Mouse (Mus musculus) liver, embryonic 16.5 days (tissue): ENCODE results near the gene Slc39a13. TPM values are rescaled to one million over a fixed set of nuclear protein-coding genes. Genes with fewer than 3 reads are reported as not detected.
A peak's percentile ranks its signal among the peaks of the same experiment; 100 is the strongest.
"Not testable (repeated sequence)": the region's sequence is repeated elsewhere in the genome, so short reads cannot be mapped to it uniquely, and the experiment has no call there.

Experiments
- ATAC-seq: fragments of 200-750 bp; cut with Nextera tagmentation; 2 replicates; pipeline ENCODE4 v1.8.0; 2017; ENCODE audit warnings: low read depth, mild to moderate bottlenecking, moderate number of reproducible peaks, moderate library complexity
- H3K27ac ChIP-seq: fragments of 300-500 bp; sonication (generic); 2 replicates; pipeline ENCODE4 v1.5.1; 2014; ENCODE audit warnings: mild to moderate bottlenecking, low read length
- H3K27me3 ChIP-seq: fragments of 300-500 bp; sonication (generic); 2 replicates; pipeline ENCODE4 v1.6.1; 2014; ENCODE audit warnings: low read depth, low read length, mixed read lengths; ENCODE audit not compliant: control insufficient read depth, insufficient read depth
- H3K36me3 ChIP-seq: fragments of 300-500 bp; sonication (generic); 2 replicates; pipeline ENCODE4 v1.6.1; 2014; ENCODE audit warnings: mild to moderate bottlenecking; ENCODE audit not compliant: control insufficient read depth, insufficient read depth
- H3K4me1 ChIP-seq: fragments of 300-500 bp; sonication (generic); 2 replicates; pipeline ENCODE4 v1.6.1; 2014; ENCODE audit warnings: low read depth, low read length, mixed read lengths; ENCODE audit not compliant: control insufficient read depth
- H3K4me2 ChIP-seq: fragments of 300-500 bp; sonication (generic); 2 replicates; pipeline ENCODE4 v1.6.1; 2014; ENCODE audit warnings: low read depth, low read length, mixed read lengths
- H3K4me3 ChIP-seq: fragments of 300-500 bp; sonication (generic); 2 replicates; pipeline ENCODE4 v1.5.1; 2014; ENCODE audit warnings: low read depth, mild to moderate bottlenecking, low read length
- H3K9ac ChIP-seq: fragments of 300-500 bp; sonication (generic); 2 replicates; pipeline ENCODE4 v1.6.1; 2014; ENCODE audit warnings: low read depth, low read length
- H3K9me3 ChIP-seq: fragments of 300-500 bp; sonication (generic); replicated peaks from 2 replicates; pipeline ENCODE4 v1.6.1; 2016; ENCODE audit warnings: low read length; ENCODE audit not compliant: control insufficient read depth
- WGBS: fragments of 180-500 bp; shearing (Covaris S2); extraction: QIAGEN DNeasy Blood & Tissue Kit; methylation state at CpG from one replicate; pipeline ENCODE4 v1.1.7; 2014; ENCODE audit not compliant: insufficient replicate concordance; 5-methylcytosine and 5-hydroxymethylcytosine counted together
- polyA plus RNA-seq: library from polyadenylated mRNA; unstranded; fragments of >200 nt; fragmentation: Nextera tagmentation; extraction: Ambion mirVana; gene quantifications from 2 replicates; pipeline ENCODE4 v1.2.1, GENCODE M21; 2015

Slc39a13 gene
- polyA plus RNA-seq, 1 experiment from 2014 or later: 12.2 TPM

DNA sequence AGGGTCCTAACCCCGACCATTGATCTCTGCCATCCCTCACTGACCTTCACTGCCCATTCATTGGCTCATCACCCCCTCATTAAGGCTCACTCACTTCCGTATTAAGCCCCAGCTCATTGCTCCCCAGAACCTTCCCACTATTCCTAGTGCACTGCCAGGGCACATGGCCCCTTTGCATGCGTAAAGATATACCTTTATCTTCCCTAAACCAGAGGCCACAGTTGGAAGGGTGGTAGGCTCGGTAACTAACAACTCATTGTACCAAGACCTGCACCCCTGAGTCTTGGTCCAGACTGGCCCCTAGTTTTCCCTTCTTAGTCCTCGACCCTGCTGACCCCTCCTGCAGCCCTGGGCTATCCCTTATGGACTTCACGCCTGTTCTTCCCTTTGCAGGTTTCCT lies 43.6 kb upstream of the Slc39a13 start:
- 36% methylated on average over 6 of the region's 6 CpGs for WGBS
- H3K27me3 ChIP-seq: no peaks in the 10 kb centered on the region
- 0 out of 2 replicates have a peak, but pooled peaks have one; percentile 12 for ATAC-seq

DNA sequence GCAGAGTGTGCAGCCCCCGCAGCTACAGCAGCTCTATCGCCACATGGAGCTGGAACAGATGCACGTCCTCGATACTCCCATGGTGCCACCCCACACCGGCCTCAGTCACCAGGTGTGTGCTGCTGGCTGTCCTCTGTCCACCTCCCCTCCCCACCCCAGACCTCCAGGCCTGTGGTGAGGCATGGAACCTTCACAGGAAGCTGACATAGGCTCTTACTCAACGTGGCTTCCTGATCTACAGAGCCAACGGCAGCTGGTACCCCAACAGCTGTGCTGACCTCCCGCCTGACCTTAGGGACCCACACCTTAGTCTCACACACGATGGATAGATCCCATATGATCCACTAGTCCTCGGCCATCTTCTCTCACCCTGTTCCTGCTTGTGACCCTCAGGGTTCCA lies 43.1 kb upstream of the Slc39a13 start:
- H3K4me2 ChIP-seq: no peak overlapping the region
- H3K27me3 ChIP-seq: no peaks in the 10 kb centered on the region
- no peak overlapping the region for H3K9ac ChIP-seq
- peaks cover 21% of the 10 kb centered on the region for H3K4me1 ChIP-seq
- H3K4me3 ChIP-seq: no peak overlapping the region
- no peak overlapping the region for H3K27ac ChIP-seq
- no peaks in the 10 kb centered on the region for H3K9me3 ChIP-seq
- H3K36me3 ChIP-seq: no peaks in the 10 kb centered on the region
- ATAC-seq: no peak
- WGBS: 57% methylated on average over 10 of the region's 10 CpGs

More for the DNA sequence above, 43.6 kb upstream of the Slc39a13 start:
- Histone ChIP-seq H3K4me2 (no peak overlapping the region), H3K4me1 (peaks cover 18% of the 10 kb centered on the region), H3K27ac (no peak overlapping the region), H3K9me3 (no peaks in the 10 kb centered on the region), H3K4me3 (no peak overlapping the region), H3K36me3 (no peaks in the 10 kb centered on the region), H3K9ac (no peak overlapping the region)

DNA sequence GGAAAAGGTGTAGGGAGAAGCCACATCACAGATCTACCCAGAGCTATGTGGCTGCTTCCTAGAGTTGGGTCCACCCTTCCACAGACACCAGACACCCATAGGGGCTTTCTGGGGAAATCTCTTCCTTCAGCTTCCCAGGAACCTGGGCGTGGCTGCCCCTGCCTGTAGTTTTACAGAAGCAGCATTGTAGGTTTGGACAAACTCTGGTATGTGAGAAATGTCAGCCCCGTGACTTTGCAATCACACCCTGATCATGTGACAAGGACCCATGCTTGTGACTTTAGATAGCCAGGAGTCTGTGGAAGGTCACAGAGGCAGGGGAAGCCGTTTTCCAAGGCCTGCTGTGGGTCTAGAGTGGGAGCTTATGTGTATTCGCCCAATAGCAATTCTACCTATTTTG lies 42.3 kb upstream of the Slc39a13 start:
- no peak for ATAC-seq
- H3K4me3 ChIP-seq: no peak overlapping the region
- no peaks in the 10 kb centered on the region for H3K27me3 ChIP-seq
- WGBS: 40% methylated on average over 4 of the region's 4 CpGs
- no peaks in the 10 kb centered on the region for H3K9me3 ChIP-seq
- no peak overlapping the region for H3K27ac ChIP-seq
- H3K36me3 ChIP-seq: no peaks in the 10 kb centered on the region
- no peak overlapping the region for H3K9ac ChIP-seq
- H3K4me1 ChIP-seq: peaks cover 29% of the 10 kb centered on the region
- H3K4me2 ChIP-seq: no peak overlapping the region

DNA sequence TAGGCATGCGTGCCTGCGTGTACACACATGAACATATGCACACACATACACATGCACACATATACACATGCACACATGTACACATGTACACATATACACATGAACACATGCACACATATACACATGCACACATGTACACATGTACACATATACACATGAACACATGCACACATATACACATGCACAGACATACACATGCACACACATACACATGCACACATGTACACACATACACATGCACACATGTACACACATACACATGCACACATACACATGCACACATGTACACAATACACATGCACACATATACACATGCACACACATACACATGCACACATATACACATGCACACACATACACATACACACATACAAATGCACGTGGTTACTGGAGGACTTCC lies 41.6 kb upstream of the Slc39a13 start:
- H3K9ac ChIP-seq, ATAC-seq: not testable (repeated sequence)
- WGBS: 73% methylated on average over 3 of the region's 3 CpGs

DNA sequence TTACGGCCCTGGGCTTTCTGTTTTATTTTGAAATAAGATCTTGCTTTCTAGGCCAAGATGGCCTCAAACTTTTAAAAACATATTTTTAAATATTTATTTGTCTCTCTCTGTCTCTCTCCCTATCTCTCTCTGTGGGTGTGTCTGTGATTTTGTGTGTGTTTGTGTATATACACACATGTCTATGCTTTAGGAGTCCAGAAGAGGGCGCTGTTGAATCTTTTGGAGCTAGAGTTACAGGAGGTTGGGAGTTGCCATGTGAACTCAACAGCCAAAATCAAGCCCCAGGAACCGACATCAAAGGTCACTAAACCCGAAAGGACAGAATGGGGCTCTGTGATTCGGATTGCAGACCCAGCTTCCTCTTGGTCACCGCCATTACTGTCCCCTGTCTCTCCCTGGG lies 40.2 kb upstream of the Slc39a13 start:
- no peaks in the 10 kb centered on the region for H3K9me3 ChIP-seq
- WGBS: 75% methylated on average over 6 of the region's 6 CpGs
- no peaks in the 10 kb centered on the region for H3K27me3 ChIP-seq
- no peaks in the 10 kb centered on the region for H3K36me3 ChIP-seq
- no peak overlapping the region for H3K27ac ChIP-seq
- H3K4me2 ChIP-seq: no peak overlapping the region
- H3K9ac ChIP-seq: no peak overlapping the region
- H3K4me3 ChIP-seq: no peak overlapping the region
- ATAC-seq: no peak
- peaks cover 37% of the 10 kb centered on the region for H3K4me1 ChIP-seq

More for the DNA sequence above, 41.6 kb upstream of the Slc39a13 start:
- H3K27me3 ChIP-seq, H3K9me3 ChIP-seq, H3K27ac ChIP-seq, H3K4me3 ChIP-seq, H3K36me3 ChIP-seq, H3K4me2 ChIP-seq: not testable (repeated sequence)
- H3K4me1 ChIP-seq: peaks cover 32% of the 10 kb centered on the region

DNA sequence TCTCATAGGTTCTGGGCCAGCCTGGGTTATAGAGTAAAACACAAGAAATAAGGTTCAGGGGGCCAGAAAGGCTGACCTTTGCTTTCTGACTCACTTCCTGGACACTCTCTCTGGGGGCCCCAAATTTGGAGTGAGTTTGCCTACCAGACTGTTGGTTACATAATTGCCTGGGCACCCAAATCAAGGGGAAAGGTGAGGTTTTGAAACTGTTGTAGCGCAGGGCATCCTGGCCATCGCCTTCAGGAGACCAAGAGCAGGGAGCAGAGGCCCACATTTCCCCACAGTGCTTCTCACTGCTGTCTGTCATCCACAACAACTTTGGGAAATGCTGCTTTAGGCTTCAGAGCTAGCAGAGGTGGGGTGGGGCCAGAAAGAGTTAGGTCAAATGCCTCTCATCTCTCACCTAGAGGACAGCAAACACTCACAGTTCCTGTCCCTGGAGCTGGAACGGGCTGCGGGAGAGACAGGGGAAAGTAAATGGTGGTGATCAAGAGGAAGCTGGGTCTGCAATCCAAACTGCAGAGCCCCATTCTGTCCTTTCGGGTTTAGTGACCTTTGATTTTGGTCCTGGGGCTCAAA lies 39.7 kb upstream of the Slc39a13 start:
- no peaks in the 10 kb centered on the region for H3K27me3 ChIP-seq
- no peak overlapping the region for H3K4me2 ChIP-seq
- H3K9me3 ChIP-seq: no peaks in the 10 kb centered on the region
- WGBS: 75% methylated on average over 5 of the region's 5 CpGs
- no peaks in the 10 kb centered on the region for H3K36me3 ChIP-seq
- peaks cover 42% of the 10 kb centered on the region for H3K4me1 ChIP-seq
- H3K27ac ChIP-seq: no peak overlapping the region
- no peak overlapping the region for H3K4me3 ChIP-seq
- ATAC-seq: no peak
- no peak overlapping the region for H3K9ac ChIP-seq

DNA sequence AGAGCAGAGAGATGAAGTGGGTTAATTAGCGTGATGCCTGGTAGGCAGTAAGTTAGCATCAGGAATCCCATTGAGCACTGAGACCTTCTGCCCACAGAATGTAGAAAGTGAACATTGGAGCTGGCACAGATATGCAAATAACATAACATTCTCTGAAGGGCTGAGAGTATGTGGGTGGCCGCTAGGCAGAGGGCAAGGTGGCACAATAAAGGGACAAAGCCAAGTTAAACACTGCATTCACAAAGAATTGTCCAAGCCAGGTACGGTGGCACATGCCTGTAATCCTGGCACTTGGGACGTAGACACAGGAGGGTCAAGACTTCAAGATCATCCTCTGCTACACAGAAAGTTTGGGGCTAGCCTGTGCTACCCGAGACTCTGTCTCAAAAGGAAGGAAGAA lies 39.0 kb upstream of the Slc39a13 start:
- Histone ChIP-seq H3K9ac (no peak overlapping the region), H3K27me3 (no peaks in the 10 kb centered on the region), H3K4me3 (no peak overlapping the region), H3K27ac (no peak overlapping the region), H3K4me1 (peaks cover 38% of the 10 kb centered on the region), H3K9me3 (no peaks in the 10 kb centered on the region), H3K4me2 (no peak overlapping the region), H3K36me3 (no peaks in the 10 kb centered on the region)
- no peak for ATAC-seq
- 71% methylated on average over 5 of the region's 5 CpGs for WGBS

DNA sequence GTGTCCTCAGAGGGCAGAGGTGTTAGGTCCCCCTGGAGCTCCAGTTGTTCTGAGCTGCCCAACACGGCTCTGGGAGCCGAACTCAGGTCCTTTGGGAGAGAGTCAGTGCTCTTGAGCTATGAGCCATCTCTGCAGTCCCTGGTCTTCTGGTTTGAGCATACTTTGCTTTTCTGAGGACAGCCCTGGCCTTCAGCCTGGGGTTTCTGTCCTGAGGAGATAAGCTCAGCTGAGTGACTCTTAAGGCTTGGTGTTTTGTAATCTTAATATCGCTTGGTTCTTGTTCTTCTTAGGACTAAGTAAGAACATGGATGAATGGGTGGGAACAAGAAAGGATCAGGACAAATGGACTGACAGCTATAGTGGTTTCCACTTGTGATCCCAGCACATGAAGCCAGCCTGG lies 37.9 kb upstream of the Slc39a13 start:
- H3K36me3 ChIP-seq: no peaks in the 10 kb centered on the region
- no peak overlapping the region for H3K27ac ChIP-seq
- 36% methylated on average over 3 of the region's 3 CpGs for WGBS
- no peak overlapping the region; the same call in 1 of the 2 replicates for H3K4me2 ChIP-seq
- H3K27me3 ChIP-seq: no peaks in the 10 kb centered on the region
- no peak overlapping the region for H3K4me3 ChIP-seq
- no peaks in the 10 kb centered on the region for H3K9me3 ChIP-seq
- no peak overlapping the region for H3K9ac ChIP-seq
- H3K4me1 ChIP-seq: peaks cover 33% of the 10 kb centered on the region
- ATAC-seq: no peak

DNA sequence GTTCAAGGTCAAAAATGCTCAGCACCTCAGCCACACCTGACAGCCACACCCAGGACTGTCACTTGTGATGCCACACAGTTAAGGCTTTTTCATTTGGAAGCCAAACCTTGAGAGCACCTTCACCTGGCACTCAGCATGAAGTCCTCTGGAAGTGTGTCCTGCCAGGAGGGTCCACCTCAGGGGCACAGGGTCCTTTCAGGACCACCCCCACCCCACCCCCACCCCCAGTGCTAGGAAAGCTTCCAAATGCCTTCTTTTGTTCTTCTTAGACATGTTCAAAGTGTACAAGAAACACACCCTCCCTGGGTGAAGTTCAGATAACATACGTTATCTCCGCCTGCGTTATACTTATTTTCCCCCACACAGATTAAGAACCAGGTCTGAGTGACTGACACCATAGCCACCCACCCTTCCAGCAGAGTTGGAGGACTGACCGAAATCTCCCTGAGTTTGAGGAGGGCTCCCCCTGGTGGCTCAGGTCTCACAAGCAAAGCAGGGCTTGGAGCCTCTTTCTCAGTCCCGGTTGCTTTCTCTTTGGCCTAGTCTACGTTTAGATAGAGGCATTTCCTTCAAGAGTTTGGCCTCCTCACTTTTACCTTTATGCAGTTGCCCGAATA lies 31.0 kb upstream of the Slc39a13 start:
- Histone ChIP-seq H3K4me2 (no peak overlapping the region), H3K36me3 (no peaks in the 10 kb centered on the region), H3K4me1 (peaks cover 29% of the 10 kb centered on the region), H3K9ac (no peak overlapping the region), H3K9me3 (no peaks in the 10 kb centered on the region), H3K27me3 (peaks cover 2% of the 10 kb centered on the region; the same call in 1 of the 2 replicates), H3K27ac (no peak overlapping the region), H3K4me3 (no peak overlapping the region)
- WGBS: 5% methylated on average over 7 of the region's 7 CpGs
- ATAC-seq: peak; percentile 53
